Mouse (Mus musculus) testis, adult 2 months (tissue): ENCODE results near the gene Mrpl52. TPM values are rescaled to one million over a fixed set of nuclear protein-coding genes. Genes with fewer than 3 reads are reported as not detected.

Source experiments
- H3K27ac ChIP-seq: fragments of 200-500 bp; 2 replicates; pipeline ENCODE4 v1.5.1; 2012; ENCODE audit warnings: low read depth, low read length; ENCODE audit not compliant: control insufficient read depth, insufficient read depth
- H3K27me3 ChIP-seq: fragments of 200-500 bp; 2 replicates; pipeline ENCODE4 v1.6.1; 2012; ENCODE audit warnings: mild to moderate bottlenecking, low read length, moderate library complexity; ENCODE audit not compliant: control insufficient read depth, insufficient read depth
- H3K36me3 ChIP-seq: fragments of 200-500 bp; 2 replicates; pipeline ENCODE4 v1.6.1; 2012; ENCODE audit warnings: mild to moderate bottlenecking, low read length; ENCODE audit not compliant: control insufficient read depth, insufficient read depth
- H3K4me1 ChIP-seq: fragments of 200-500 bp; 2 replicates; pipeline ENCODE4 v1.6.1; 2012; ENCODE audit warnings: low read length; ENCODE audit not compliant: control insufficient read depth, insufficient read depth
- H3K4me3 ChIP-seq: fragments of 200-500 bp; 2 replicates; pipeline ENCODE4 v1.5.1; 2012; ENCODE audit warnings: low read depth, mild to moderate bottlenecking, low read length, moderate library complexity, mixed read lengths; ENCODE audit not compliant: control insufficient read depth
- CTCF ChIP-seq: fragments of 200-500 bp; IDR thresholded peaks from 2 replicates; pipeline ENCODE4 v1.5.1; 2012; ENCODE audit warnings: low read depth, mild to moderate bottlenecking, inconsistent platforms, low read length, moderate library complexity; ENCODE audit not compliant: control insufficient read depth, insufficient read depth, insufficient replicate concordance
- POLR2A ChIP-seq: fragments of 200-500 bp; IDR thresholded peaks from 2 replicates; pipeline ENCODE4 v1.6.1; 2012; ENCODE audit warnings: low read depth, mild to moderate bottlenecking, inconsistent platforms, low read length, moderate library complexity; ENCODE audit not compliant: control insufficient read depth
- polyA plus RNA-seq: library from polyadenylated mRNA; depleted of rRNA; stranded (reverse); fragments of >200 nt; gene quantifications from 2 replicates; pipeline ENCODE4 v1.2.3, GENCODE M21; 2012

Gene Mrpl52
- polyA plus RNA-seq, 1 experiment: 85.4 TPM

DNA sequence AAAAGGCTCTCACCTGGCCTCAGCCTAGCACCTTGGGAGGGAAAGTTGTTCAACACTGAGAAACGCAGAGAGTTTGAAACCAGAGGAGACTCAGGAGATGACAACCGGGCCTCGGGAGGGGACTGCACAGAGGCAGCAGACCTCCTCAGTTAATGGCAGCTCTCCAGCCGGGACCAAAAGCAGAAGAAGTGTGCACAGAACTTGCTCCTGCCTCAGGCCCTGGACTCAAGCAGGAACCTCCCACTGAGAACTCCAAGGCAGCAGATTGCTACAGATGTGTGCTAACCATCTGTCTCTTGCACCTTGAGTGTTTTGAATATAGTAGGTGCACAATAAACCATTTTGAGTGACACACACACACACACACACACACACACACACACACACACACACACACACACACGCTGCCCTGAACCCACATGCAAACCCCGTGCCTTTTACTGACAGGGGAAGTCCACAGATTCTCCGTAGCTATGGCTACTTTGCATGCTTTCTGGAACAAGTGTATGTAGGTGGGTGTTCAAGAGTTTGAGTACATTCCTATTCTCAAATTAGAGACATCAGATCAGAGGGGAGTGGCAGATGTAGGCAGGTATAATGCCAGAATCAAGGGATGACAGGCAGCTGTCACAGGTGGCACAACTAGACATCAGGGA is 28.7 kb upstream of the Mrpl52 start:
- Histone ChIP-seq H3K27me3 (no peaks in the 10 kb centered on the region), H3K36me3 (no peaks in the 10 kb centered on the region), H3K4me1 (peaks cover 7% of the 10 kb centered on the region), H3K4me3 (no peak overlapping the region), H3K27ac (no peak overlapping the region)
- TF ChIP-seq POLR2A (no peak), CTCF (no peak)

DNA sequence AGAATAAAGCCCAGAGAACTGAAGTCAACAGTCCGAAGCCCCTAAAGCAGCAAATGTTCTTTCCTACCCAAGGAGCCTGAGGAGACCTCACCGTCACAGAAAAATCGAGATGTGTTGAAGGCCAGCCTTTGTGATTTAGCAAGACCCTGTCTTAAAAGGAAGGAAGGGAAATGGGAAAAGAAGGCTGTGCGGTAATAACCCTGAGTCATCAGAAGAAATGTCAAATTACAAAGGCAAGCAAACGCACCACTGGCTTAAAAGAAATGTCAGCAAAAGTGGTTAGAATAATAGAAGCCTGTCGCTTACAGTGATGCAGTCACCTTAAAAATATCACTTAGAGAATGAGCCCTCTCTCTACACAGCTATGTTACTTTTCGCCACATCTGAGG is 28.2 kb upstream of the Mrpl52 start:
- Histone ChIP-seq H3K4me3 (no peak overlapping the region), H3K4me1 (peaks cover 7% of the 10 kb centered on the region), H3K27me3 (no peaks in the 10 kb centered on the region), H3K27ac (no peak overlapping the region), H3K36me3 (no peaks in the 10 kb centered on the region)
- TF ChIP-seq POLR2A (no peak), CTCF (no peak)

DNA sequence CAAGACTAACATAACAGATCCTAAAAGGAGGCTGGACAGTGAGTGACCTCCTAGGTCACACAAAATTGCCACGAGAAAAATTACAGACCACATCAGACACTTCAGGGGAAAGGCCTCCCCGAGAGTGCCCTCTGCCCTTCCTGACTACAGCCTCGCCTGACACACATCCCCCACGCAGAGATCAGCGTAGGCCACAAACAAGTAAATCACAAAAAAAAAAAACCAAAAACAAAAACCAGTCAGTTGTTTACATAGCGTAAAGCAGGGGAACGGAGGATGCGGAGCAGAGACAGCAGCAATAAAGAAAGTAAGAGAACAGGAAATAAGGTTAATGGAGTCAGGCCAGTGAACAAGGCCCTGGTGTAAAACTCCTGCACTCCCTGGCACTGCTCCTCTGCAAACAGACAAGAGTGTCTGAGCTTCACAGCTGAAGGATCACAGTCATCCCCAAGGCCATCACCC is 27.8 kb upstream of the Mrpl52 start:
- Histone ChIP-seq H3K4me3 (no peak overlapping the region), H3K36me3 (no peaks in the 10 kb centered on the region), H3K27me3 (no peaks in the 10 kb centered on the region), H3K27ac (no peak overlapping the region; the same call in 1 of the 2 replicates), H3K4me1 (peaks cover 7% of the 10 kb centered on the region)
- TF ChIP-seq CTCF: no peak
- TF ChIP-seq POLR2A: no peak

DNA sequence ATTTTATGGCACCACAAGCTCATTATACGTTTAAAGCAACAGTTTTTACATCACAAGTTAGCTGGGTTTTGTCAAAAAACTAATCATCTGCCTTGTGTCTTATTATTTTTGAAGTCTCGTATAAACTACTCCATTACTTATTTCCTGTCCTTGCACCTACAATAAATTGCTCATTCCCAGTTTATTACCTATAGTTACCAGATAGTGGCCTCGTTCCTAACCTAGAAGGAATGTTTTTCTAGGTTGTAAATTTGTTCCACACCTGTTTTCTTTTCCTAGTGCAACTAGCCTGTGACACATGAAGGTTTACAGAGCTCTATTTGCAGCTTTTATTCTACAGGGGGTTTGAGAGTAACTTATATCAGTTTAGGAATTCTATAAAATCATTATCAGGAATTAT is 25.0 kb upstream of the Mrpl52 start:
- no peak overlapping the region for H3K27ac ChIP-seq
- H3K27me3 ChIP-seq: no peaks in the 10 kb centered on the region
- no peak for TF ChIP-seq POLR2A
- TF ChIP-seq CTCF: no peak
- no peaks in the 10 kb centered on the region for H3K36me3 ChIP-seq
- H3K4me1 ChIP-seq: peaks cover under 1% of the 10 kb centered on the region; the same call in 1 of the 2 replicates
- no peak overlapping the region for H3K4me3 ChIP-seq

DNA sequence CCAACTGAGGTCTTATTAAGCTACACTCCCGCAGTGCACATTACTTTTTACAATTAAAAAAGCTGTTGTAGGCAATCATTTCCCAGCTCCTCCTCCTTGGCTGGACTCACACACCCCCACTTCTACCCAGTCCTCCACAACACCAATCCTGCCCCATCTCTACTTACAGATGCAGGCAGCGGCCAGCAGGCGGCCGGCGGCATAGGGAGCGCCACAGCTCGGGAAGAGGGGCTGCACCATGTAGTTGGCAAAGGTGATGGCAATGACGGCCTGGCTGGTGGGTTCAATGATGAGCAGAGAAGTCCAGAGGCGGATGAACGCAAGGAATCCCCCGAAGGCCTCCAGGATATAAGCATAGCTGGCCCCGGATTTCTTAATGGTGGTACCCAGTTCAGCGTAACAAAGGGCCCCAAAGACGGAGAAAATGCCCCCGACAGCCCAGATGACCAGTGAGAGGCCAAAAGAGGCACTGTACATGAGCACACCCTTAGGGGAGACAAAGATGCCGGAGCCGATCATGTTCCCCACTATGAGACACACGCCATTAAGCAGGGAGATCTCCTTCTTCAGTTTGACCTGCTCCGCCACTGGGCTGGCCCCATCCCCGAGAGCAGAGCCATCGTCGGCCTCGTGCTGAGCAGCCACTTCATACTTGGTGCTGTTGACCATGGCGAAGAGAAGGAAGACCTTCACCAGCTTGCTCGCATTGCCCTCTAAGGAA is 18.2 kb upstream of the Mrpl52 start:
- Histone ChIP-seq H3K27ac (no peak overlapping the region), H3K36me3 (no peaks in the 10 kb centered on the region), H3K4me3 (no peak overlapping the region)

DNA sequence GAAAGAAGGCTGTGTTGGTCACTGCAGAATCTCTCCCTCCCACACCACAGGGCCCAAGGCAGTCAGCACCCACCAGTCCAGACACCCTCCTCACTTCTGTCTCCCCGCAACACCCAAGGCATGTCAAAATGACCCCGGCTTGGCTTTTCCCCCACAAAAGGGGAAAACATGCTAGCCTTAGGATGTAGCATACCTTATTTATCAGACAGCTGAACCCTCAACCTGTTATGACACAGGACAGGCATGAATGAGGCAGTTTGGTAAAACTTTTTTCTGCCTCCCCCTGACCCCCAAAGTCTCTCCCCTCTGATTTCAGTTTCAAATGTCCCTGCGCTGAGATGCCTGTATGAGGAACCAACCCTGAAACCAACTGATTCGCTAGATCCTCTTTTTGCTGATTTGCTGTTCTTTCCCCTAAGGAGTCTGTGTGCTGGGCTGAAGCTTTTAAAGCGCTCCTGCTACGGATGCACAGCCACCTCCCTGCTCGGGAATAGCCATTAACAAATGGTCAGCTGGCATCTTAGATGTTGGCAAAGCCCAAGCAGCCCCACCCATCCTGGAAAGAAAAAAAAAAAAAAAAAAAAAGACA is 17.6 kb upstream of the Mrpl52 start:
- Histone ChIP-seq H3K27ac (no peak overlapping the region), H3K27me3 (no peaks in the 10 kb centered on the region), H3K4me3 (no peak overlapping the region), H3K36me3 (no peaks in the 10 kb centered on the region), H3K4me1 (peaks cover 2% of the 10 kb centered on the region; the same call in 1 of the 2 replicates)
- no peak for TF ChIP-seq CTCF
- TF ChIP-seq POLR2A: no peak

More for the DNA sequence above, 18.2 kb upstream of the Mrpl52 start:
- TF ChIP-seq POLR2A: no peak
- H3K4me1 ChIP-seq: no peaks in the 10 kb centered on the region
- no peaks in the 10 kb centered on the region for H3K27me3 ChIP-seq
